Mouse (Mus musculus): ENCODE measurements at regions not wholly inside any gene's neighbourhood (a gene's known extent, or its start where the extent isn't known, plus 50 kb on each side); places are given as distances from the start of the nearest gene placed in this dataset.

DNA sequence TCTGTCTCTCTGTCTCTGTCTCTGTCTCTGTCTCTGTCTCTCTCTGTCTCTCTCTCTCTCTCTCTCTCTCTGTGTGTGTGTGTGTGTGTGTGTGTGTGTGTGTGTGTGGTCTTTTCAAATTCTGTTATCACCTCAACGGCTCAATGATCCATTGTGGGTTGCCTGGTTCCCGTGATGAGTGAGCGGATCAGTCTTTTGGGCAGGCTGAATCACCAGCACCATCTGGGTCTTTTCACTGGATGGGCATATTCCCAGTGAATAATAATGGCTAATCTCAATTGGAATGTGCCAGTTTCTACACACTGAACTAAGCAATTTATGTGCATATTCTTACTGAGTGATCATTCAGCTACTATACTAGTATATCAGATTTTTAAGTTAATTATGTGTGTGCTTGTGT, 216.4 kb downstream of the Lmx1a start:
- no peak for DNase-seq

DNA sequence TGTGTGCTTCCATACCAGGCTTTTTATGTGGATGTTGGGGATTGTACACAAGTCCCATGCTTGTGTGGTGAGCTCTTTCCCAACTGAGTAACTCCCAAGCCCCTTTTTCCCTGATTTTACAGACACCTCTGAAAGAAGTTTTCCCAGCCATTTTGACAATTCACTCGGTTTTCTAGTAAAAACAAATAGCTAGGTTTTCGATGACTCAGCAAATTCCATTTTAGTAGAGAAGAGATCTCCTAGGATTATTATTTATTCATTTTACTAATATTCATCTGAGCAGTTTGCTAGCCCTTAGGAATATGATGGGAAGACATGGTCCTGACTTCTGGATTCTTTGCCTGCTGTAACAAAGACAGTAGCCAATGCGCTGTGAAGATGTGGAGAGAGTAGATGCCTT, 223.0 kb downstream of the Lmx1a start:
- DNase-seq = no peak

- peak; percentile 76 for DNase-seq
Measured at GRCm38 (mm10) chr1:167914982-167915561, 226.0 kb downstream of the Lmx1a start.

GRCm38 (mm10) chr1:167915578-167916275, 226.7 kb downstream of the Lmx1a start:
- no peak for DNase-seq

GRCm38 (mm10) chr1:167922917-167923316, 233.9 kb downstream of the Lmx1a start:
- no peak for DNase-seq

DNA sequence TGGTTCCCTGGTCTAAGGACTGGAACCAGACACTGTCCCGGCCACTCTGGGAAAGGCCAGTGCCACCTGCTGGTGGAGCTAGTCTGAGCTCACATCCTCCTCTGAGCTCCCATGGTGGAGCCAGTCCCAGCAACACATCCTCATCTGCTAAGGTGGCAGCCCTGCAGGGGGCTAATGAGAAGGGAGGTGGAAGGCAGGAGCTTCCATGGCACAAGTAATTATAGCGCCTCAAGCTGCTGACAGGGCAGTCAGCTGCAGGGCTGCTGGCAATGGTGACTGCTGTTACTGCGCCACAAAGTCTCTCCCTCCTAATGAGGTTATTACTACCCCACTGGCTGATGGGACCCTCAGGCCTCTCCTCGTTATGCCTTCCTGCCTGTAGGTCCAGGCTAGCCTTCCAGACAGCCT, 239.0 kb downstream of the Lmx1a start:
- no peak for DNase-seq

GRCm38 (mm10) chr1:167929729-167930341, 240.8 kb downstream of the Lmx1a start:
- DNase-seq = peak; percentile 24

GRCm38 (mm10) chr1:167932088-167932487, 243.1 kb downstream of the Lmx1a start:
- DNase-seq = peak; percentile 51

- DNase-seq = no peak
Measured at GRCm38 (mm10) chr1:167936726-167937125, 247.7 kb downstream of the Lmx1a start.

GRCm38 (mm10) chr1:167938176-167938575, 249.1 kb downstream of the Lmx1a start:
- no peak for DNase-seq

DNA sequence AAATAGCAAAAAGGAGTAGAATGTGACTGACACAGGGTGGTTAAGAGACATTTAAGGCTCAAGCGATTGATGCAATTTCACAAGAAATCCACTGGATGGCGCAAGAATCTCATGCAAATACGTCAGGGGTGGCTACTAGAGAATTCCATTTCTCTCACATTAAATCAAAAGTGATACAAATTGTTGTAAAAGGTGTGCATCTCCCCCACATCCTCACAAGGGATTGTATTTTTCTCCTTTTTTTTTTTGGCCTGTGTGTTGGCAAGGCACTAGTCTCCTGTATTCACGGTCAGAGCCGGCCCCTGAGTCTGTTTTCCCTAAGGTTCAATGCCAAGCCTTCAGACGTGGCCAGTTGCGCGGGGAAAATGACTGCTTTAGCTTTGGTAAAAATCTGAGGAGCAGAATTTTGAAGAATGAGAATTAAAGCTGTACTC, 253.0 kb downstream of the Lmx1a start:
- DNase-seq = no peak

GRCm38 (mm10) chr1:167943121-167943520, 254.1 kb downstream of the Lmx1a start:
- no peak for DNase-seq

GRCm38 (mm10) chr1:167945615-167946252, 256.7 kb downstream of the Lmx1a start:
- peak; percentile 38 for DNase-seq

DNA sequence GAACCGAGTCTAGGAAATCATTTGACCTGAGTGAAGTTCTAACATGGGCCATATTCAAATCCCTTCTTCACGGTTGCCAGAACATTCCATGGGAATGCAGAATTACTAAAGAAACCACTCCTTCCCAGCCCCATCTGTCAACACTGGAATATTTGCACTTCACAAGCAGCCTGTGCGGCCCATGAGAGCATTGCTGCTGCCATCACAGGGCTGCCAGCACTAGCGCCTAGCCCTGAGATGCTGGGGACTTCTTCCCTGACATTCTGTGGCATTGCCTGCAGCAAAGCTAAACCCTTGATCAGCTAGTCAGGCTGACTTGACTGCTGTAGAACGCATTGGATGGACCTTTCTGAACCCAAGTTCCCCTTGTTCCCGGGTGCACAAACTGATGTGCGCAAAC, 258.8 kb downstream of the Lmx1a start:
- DNase-seq = peak; percentile 59

DNA sequence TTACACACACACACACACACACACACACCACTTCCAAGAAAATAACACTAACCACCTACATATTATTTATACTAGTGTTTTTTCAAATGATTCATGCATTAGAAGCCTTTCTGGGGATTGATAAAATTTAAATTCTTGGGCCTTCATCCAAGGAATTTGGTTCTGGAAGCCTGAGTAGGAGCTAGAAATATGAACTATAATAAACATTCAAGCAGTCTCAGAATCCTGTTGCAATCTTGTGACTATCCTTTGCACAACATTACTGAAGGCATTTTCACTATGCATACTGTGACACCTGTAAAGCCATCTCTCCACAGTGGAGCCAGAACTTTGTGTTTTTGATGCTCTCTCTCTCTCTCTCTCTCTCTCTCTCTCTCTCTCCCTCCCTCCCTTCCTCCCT, 262.7 kb downstream of the Lmx1a start:
- DNase-seq = no peak

DNA sequence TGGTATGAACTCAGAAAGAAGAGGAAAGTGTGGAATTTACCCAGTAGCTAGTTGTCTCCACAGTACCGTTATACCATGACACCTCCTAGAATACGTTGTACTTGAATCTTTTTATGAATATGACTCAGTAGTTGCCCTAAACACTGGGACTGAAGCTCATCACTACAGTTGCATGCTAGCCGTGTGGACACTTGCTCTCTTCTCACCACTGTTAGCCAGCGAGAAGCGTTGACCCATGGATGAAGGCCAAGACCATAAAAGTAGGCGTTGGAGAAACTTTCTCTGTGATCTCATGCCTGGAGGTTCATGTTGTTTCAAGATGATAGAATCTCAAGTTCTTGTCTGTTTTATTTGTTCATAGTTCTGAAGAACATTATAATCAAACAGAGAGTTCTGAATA, 269.5 kb downstream of the Lmx1a start:
- peak; percentile 74 for DNase-seq

DNA sequence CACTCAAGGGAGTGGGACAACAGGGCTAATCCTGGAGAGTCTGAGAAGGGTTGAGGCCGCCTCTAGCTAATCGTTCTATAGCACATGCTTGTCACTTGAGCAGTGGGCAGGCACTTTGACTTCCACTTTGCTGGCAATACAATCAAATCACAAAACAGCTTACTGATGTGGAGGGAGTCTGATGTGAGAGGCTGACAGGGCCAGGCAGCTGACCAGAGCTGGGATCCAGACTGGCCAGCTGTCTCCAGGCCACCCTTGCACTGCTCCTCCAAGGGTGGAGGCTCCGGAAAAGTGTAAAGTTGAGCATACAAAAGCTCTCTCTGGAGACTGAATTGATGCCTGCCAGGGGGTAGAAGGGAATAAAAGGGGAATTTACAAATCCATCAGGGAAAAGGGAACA, 280.5 kb downstream of the Lmx1a start:
- DNase-seq = peak; percentile 60

GRCm38 (mm10) chr1:167969985-167970384, 280.9 kb downstream of the Lmx1a start:
- DNase-seq = no peak

DNA sequence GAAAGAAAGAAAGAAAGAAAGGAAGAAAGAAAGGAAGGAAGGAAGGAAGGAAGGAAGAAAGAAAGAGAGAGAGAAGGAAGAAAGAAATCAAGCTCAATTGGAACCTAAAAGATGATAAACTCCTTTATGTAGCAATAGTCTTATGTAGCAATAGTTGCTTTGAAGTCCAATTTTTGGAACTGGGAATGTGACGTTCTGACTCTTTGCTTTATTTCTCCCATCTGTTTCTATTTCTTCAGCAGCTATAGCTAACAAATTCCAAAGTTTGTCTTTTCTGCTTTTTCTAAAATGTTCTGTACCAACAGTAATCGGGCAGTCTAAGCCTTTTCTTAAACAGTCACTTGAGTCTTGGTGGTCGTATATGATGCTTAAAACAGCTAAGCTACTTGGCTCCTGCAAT, 287.7 kb downstream of the Lmx1a start:
- no peak for DNase-seq

GRCm38 (mm10) chr1:167979187-167979586, 290.1 kb downstream of the Lmx1a start:
- DNase-seq = peak; percentile 33

GRCm38 (mm10) chr1:167979588-167979987, 290.6 kb downstream of the Lmx1a start:
- DNase-seq = no peak

DNA sequence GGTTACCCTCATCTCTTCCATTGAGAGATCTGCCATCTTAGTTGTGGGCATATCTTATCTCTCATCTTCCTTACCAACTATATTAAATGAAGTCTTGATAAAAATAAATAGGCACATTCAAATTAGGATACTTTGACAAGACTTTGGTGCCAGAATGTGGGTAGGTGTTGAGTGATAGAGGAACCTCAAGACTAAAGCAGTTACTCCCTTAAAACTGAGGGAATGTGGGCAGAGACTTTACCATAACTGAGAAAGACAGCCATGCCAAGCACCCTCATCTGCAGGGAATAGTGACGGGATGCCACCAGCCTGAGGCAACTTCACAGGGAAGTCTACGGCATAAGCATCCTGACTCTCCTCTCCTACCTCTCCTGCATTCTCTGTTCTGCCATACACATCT, 292.3 kb downstream of the Lmx1a start:
- no peak for DNase-seq

GRCm38 (mm10) chr1:168007456-168007855, 318.4 kb downstream of the Lmx1a start:
- DNase-seq = no peak

DNA sequence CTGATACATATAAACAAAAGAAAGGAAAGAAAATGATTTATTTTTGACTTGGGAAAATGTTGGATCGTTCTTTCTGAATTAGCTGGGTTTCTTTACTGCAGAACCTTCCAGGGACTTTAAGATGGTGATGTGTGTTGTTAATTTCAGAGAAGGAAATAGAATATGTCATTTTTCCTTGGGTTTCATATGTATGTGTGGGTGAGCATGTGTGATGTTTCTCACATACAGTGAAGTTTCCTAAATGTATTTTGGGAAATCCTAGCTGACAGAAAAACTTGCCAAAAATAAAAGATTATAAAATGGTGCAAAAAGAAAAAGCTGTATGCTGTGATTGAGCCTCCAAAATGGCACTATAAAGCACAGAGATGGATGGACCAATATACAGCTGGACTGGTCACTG, 319.2 kb downstream of the Lmx1a start:
- no peak for DNase-seq

Measured in lung, postnatal 36 days (tissue).